Mouse (Mus musculus) hindbrain, embryonic 14.5 days (tissue): ENCODE measurements around the gene Izumo1. TPM values are rescaled to one million over a fixed set of nuclear protein-coding genes. Genes with fewer than 3 reads are reported as not detected.

Experiments used
- ATAC-seq: fragments of 200-750 bp; cut with Nextera tagmentation; 2 replicates; pipeline ENCODE4 v1.8.0; 2017; ENCODE audit warnings: moderate number of reproducible peaks, mild to moderate bottlenecking, moderate TSS enrichment, moderate library complexity; ENCODE audit not compliant: low FRiP score
- DNase-seq: peaks from one replicate; pipeline ENCODE4 v3.0.0-alpha.2; 2015; ENCODE audit warnings: low spot score
- H3K27ac ChIP-seq: fragments of 300-500 bp; sonication (generic); 2 replicates; pipeline ENCODE4 v1.5.1; 2014; ENCODE audit warnings: mild to moderate bottlenecking, moderate library complexity
- H3K27me3 ChIP-seq: fragments of 300-500 bp; sonication (generic); 2 replicates; pipeline ENCODE4 v1.6.1; 2014; ENCODE audit warnings: mild to moderate bottlenecking, low read length, mixed read lengths; ENCODE audit not compliant: control insufficient read depth, insufficient read depth
- H3K36me3 ChIP-seq: fragments of 300-500 bp; sonication (generic); replicated peaks from 2 replicates; pipeline ENCODE4 v1.6.1; 2014; ENCODE audit not compliant: control insufficient read depth, insufficient read depth
- H3K4me1 ChIP-seq: fragments of 300-500 bp; sonication (generic); replicated peaks from 2 replicates; pipeline ENCODE4 v1.6.1; 2014; ENCODE audit warnings: antibody characterized with exemption, low read length, mixed read lengths; ENCODE audit not compliant: control insufficient read depth, insufficient read depth
- H3K4me2 ChIP-seq: fragments of 300-500 bp; sonication (generic); replicated peaks from 2 replicates; pipeline ENCODE4 v1.6.1; 2014; ENCODE audit warnings: mild to moderate bottlenecking, moderate library complexity
- H3K4me3 ChIP-seq: fragments of 300-500 bp; sonication (generic); replicated peaks from 2 replicates; pipeline ENCODE4 v1.5.1; 2014; ENCODE audit warnings: mild to moderate bottlenecking, low read length
- H3K9ac ChIP-seq: fragments of 300-500 bp; sonication (generic); 2 replicates; pipeline ENCODE4 v1.6.1; 2014
- H3K9me3 ChIP-seq: fragments of 300-500 bp; sonication (generic); 2 replicates; pipeline ENCODE4 v1.6.1; 2016; ENCODE audit warnings: low read length; ENCODE audit not compliant: control insufficient read depth
- WGBS: fragments of 180-500 bp; shearing (Covaris S2); extraction: QIAGEN DNeasy Blood & Tissue Kit; methylation state at CpG from one replicate; pipeline ENCODE4 v1.1.7; 2014; 5-methylcytosine and 5-hydroxymethylcytosine counted together
- polyA plus RNA-seq: library from polyadenylated mRNA; unstranded; fragments of >200 nt; fragmentation: Nextera tagmentation; extraction: Ambion mirVana; gene quantifications from 2 replicates; pipeline ENCODE4 v1.2.1, GENCODE M21; 2014

Izumo1 gene
- not detected in 2 replicates for polyA plus RNA-seq

GRCm38 (mm10) chr7:45621443-45621842 is at the start of gene Izumo1:
Gene Izumo1, plus strand, starts transcription at chr7:45621811.
- H3K4me2 ChIP-seq, result no peak within 1 kb of the TSS
- no peaks in the 10 kb centered on the region for H3K36me3 ChIP-seq
- no peak for DNase-seq
- H3K27me3 ChIP-seq, result peaks cover 28% of the 10 kb centered on the region
- 37% methylated on average over 9 of the region's 9 CpGs for WGBS
- H3K4me1 ChIP-seq, result no peaks in the 10 kb centered on the region
- no peak within 1 kb of the TSS for H3K27ac ChIP-seq
- H3K9me3 ChIP-seq, result no peaks in the 10 kb centered on the region
- H3K9ac ChIP-seq, result no peak within 1 kb of the TSS
- no peak for ATAC-seq
- no peak within 1 kb of the TSS for H3K4me3 ChIP-seq

- 65% methylated on average over 1 of the region's 1 CpGs for WGBS
Observed at GRCm38 (mm10) chr7:45571966-45572365, 49.6 kb upstream of the Izumo1 start.

GRCm38 (mm10) chr7:45573954-45574353 is 47.7 kb upstream of the Izumo1 start:
- no peak for DNase-seq
- H3K4me3 ChIP-seq, result no peak overlapping the region
- WGBS, result 83% methylated on average over 8 of the region's 8 CpGs
- ATAC-seq, result no peak
- H3K4me2 ChIP-seq, result no peak overlapping the region
- H3K4me1 ChIP-seq, result peaks cover 15% of the 10 kb centered on the region
- H3K9me3 ChIP-seq, result no peaks in the 10 kb centered on the region
- no peak overlapping the region for H3K9ac ChIP-seq
- H3K27ac ChIP-seq, result no peak overlapping the region
- peaks cover 9% of the 10 kb centered on the region; the same call in 1 of the 2 replicates for H3K36me3 ChIP-seq
- H3K27me3 ChIP-seq, result no peaks in the 10 kb centered on the region

More at GRCm38 (mm10) chr7:45571966-45572365, 49.6 kb upstream of the Izumo1 start:
- DNase-seq (no peak), ATAC-seq (no peak)
- Histone ChIP-seq H3K4me1 (peaks cover 22% of the 10 kb centered on the region), H3K4me3 (no peak overlapping the region), H3K36me3 (peaks cover 6% of the 10 kb centered on the region; the same call in 1 of the 2 replicates), H3K27ac (no peak overlapping the region), H3K9me3 (no peaks in the 10 kb centered on the region), H3K4me2 (0 out of 2 replicates have a peak overlapping the region, but pooled peaks have one; percentile 62), H3K9ac (no peak overlapping the region), H3K27me3 (no peaks in the 10 kb centered on the region)

GRCm38 (mm10) chr7:45574472-45575379 is 46.9 kb upstream of the Izumo1 start:
- H3K9ac ChIP-seq, result no peak overlapping the region
- H3K9me3 ChIP-seq, result no peaks in the 10 kb centered on the region
- no peak for DNase-seq
- peaks cover 10% of the 10 kb centered on the region; the same call in 1 of the 2 replicates for H3K36me3 ChIP-seq
- H3K27me3 ChIP-seq, result no peaks in the 10 kb centered on the region
- WGBS, result 89% methylated on average over 15 of the region's 15 CpGs
- no peak overlapping the region for H3K4me2 ChIP-seq
- no peak overlapping the region for H3K4me3 ChIP-seq
- ATAC-seq, result no peak
- H3K27ac ChIP-seq, result no peak overlapping the region
- peaks cover 15% of the 10 kb centered on the region for H3K4me1 ChIP-seq

GRCm38 (mm10) chr7:45585923-45586322 is 35.7 kb upstream of the Izumo1 start:
- Histone ChIP-seq H3K9me3 (no peaks in the 10 kb centered on the region), H3K27me3 (no peaks in the 10 kb centered on the region), H3K4me3 (no peak overlapping the region), H3K4me1 (no peaks in the 10 kb centered on the region; the same call in 1 of the 2 replicates), H3K4me2 (no peak overlapping the region), H3K9ac (no peak overlapping the region), H3K27ac (no peak overlapping the region), H3K36me3 (peaks cover 13% of the 10 kb centered on the region)
- ATAC-seq (no peak), DNase-seq (no peak)
- 93% methylated on average over 6 of the region's 6 CpGs for WGBS

GRCm38 (mm10) chr7:45587631-45588592 is 33.7 kb upstream of the Izumo1 start:
- WGBS, result 97% methylated on average over 23 of the region's 23 CpGs
- Histone ChIP-seq H3K36me3 (peaks cover 9% of the 10 kb centered on the region), H3K9me3 (no peaks in the 10 kb centered on the region), H3K4me3 (no peak overlapping the region), H3K4me2 (no peak overlapping the region), H3K9ac (no peak overlapping the region), H3K27me3 (no peaks in the 10 kb centered on the region), H3K4me1 (no peaks in the 10 kb centered on the region; the same call in 1 of the 2 replicates), H3K27ac (no peak overlapping the region)
- no peak for ATAC-seq
- DNase-seq, result no peak

GRCm38 (mm10) chr7:45589173-45589572 is 32.4 kb upstream of the Izumo1 start:
- no peaks in the 10 kb centered on the region for H3K9me3 ChIP-seq
- WGBS, result 4% methylated on average over 19 of the region's 19 CpGs
- no peaks in the 10 kb centered on the region; the same call in 1 of the 2 replicates for H3K4me1 ChIP-seq
- H3K27ac ChIP-seq, result peak overlapping the region; percentile 58
- peak; percentile 99 for ATAC-seq
- no peak overlapping the region for H3K9ac ChIP-seq
- DNase-seq, result peak; percentile 91
- peak overlapping the region; percentile 24 for H3K4me3 ChIP-seq
- peaks cover 9% of the 10 kb centered on the region for H3K36me3 ChIP-seq
- H3K27me3 ChIP-seq, result no peaks in the 10 kb centered on the region
- H3K4me2 ChIP-seq, result peak overlapping the region; percentile 51

GRCm38 (mm10) chr7:45589898-45590297 is 31.7 kb upstream of the Izumo1 start:
- Histone ChIP-seq H3K36me3 (peaks cover 5% of the 10 kb centered on the region), H3K27me3 (no peaks in the 10 kb centered on the region), H3K4me2 (no peak overlapping the region; the same call in 1 of the 2 replicates), H3K9ac (no peak overlapping the region), H3K4me3 (no peak overlapping the region), H3K27ac (peak overlapping the region; percentile 53; the same call in 1 of the 2 replicates), H3K9me3 (no peaks in the 10 kb centered on the region), H3K4me1 (no peaks in the 10 kb centered on the region; the same call in 1 of the 2 replicates)
- 95% methylated on average over 5 of the region's 5 CpGs for WGBS
- no peak for DNase-seq
- no peak for ATAC-seq
